Mouse (Mus musculus) MEL (cell line): Measurements from ENCODE around the gene Polr1b.

Experiments used
- POLR2A ChIP-seq, 2 experiments: IDR thresholded peaks; 2 replicates each; pipeline ENCODE4 v1.6.1; 2011 to 2012; ENCODE audit warnings: low read length in 2 of 2, mild to moderate bottlenecking in 2 of 2, control low read depth in 1 of 2, improper control_type of control experiment in 1 of 2, low read depth in 1 of 2, moderate library complexity in 1 of 2; ENCODE audit not compliant: control insufficient read depth in 1 of 2, insufficient read depth in 1 of 2, poor library complexity in 1 of 2
- USF1 ChIP-seq: IDR thresholded peaks from 2 replicates; pipeline ENCODE4 v1.6.1; 2014; ENCODE audit warnings: low read depth, mild to moderate bottlenecking, inconsistent platforms, low read length, improper control_type of control experiment, moderate library complexity

GRCm38 (mm10) chr2:129129412-129129929 lies 28.7 kb downstream of the Polr1b start, which contains the start of gene Chchd5:
- TF ChIP-seq POLR2A (IDR thresholded peaks at IDR 0.05; ENCODE audit: control insufficient read depth in 1 of 2, insufficient read depth in 1 of 2, low read depth in 1 of 2, low read length in 2 of 2, poor library complexity in 1 of 2) (peak; percentile 73 to 88; a peak in 3 of 4 replicates), USF1 (peak; percentile 26; the same call in 1 of the 2 replicates)
